Mouse (Mus musculus): Measurements from ENCODE around the gene Gm10337. TPM values are rescaled to one million over a fixed set of nuclear protein-coding genes. Genes with fewer than 3 reads are reported as not detected.

Gm10337 gene
- polyA plus RNA-seq, 1 experiment, result not detected

DNA sequence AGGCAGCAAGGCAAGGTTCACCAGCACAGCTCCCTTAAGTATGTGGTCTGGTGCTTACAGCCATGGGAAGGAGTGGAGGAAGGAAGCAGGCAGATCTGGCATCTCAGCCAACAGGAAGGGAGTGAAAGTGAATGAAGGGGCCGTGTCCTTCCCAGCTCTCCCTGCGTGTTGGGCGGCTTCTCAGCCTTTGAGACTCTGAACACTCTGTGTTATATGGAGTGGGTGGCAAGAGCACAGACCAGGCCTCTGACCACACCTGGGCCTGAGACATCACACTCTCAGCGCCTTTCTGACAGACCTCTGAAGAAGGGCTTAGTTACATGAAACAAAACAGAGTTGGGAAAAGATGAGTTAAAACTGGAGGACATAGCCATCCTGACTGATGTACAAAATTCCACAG, 27.0 kb downstream of the Gm10337 start:
- H3K27ac ChIP-seq (ENCODE audit: control insufficient read depth, insufficient read depth, low read length), result no peak overlapping the region
- 90% methylated on average over 4 of the region's 4 CpGs for whole genome bisulfite sequencing
- TF ChIP-seq POLR2A (IDR thresholded peaks at IDR 0.05; ENCODE audit: control insufficient read depth, extremely low read depth, insufficient read depth, low read length, poor library complexity) (no peak), CTCF (IDR thresholded peaks at IDR 0.05; ENCODE audit: borderline replicate concordance, control insufficient read depth, extremely low read depth, insufficient read depth, low read length, poor library complexity) (no peak)
- H3K27me3 ChIP-seq (ENCODE audit: control insufficient read depth, insufficient read depth, low read length), result no peaks in the 10 kb centered on the region
- H3K4me3 ChIP-seq (ENCODE audit: control insufficient read depth, insufficient read depth, low read length), result no peak overlapping the region
- peaks cover 47% of the 10 kb centered on the region for H3K36me3 ChIP-seq (ENCODE audit: control insufficient read depth, insufficient read depth, low read length)
- DNase-seq, result no peak
- peaks cover 9% of the 10 kb centered on the region for H3K4me1 ChIP-seq (replicated peaks; ENCODE audit: control insufficient read depth, insufficient read depth, low read length)

DNA sequence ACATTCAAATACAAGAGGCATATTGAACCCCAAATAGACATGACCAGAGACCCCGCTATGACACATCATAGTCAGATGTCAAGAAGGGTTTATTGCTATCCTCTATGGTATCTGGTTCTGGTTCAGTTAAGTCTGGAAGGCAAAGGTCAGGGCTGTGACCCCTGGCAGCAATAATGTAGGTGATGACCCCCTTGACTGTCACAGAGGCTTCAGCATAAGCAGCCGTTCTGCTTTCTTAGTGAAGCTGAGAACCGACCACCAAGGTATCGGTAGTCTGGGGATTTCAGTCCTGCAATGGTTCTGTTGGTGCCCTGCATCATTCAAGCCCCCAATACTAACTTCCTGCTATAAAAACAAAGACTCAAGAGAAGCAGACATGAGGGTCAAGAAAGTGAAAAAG, 28.1 kb downstream of the Gm10337 start:
- Histone ChIP-seq H3K4me3 (ENCODE audit: control insufficient read depth, insufficient read depth, low read length) (no peak overlapping the region), H3K27me3 (ENCODE audit: control insufficient read depth, insufficient read depth, low read length) (no peaks in the 10 kb centered on the region), H3K36me3 (ENCODE audit: control insufficient read depth, insufficient read depth, low read length) (peaks cover 57% of the 10 kb centered on the region), H3K27ac (ENCODE audit: control insufficient read depth, insufficient read depth, low read length) (no peak overlapping the region), H3K4me1 (replicated peaks; ENCODE audit: control insufficient read depth, insufficient read depth, low read length) (peaks cover 4% of the 10 kb centered on the region)
- no peak for TF ChIP-seq POLR2A (IDR thresholded peaks at IDR 0.05; ENCODE audit: control insufficient read depth, extremely low read depth, insufficient read depth, low read length, poor library complexity)
- DNase-seq, result no peak
- 97% methylated on average over 4 of the region's 4 CpGs for WGBS

DNA sequence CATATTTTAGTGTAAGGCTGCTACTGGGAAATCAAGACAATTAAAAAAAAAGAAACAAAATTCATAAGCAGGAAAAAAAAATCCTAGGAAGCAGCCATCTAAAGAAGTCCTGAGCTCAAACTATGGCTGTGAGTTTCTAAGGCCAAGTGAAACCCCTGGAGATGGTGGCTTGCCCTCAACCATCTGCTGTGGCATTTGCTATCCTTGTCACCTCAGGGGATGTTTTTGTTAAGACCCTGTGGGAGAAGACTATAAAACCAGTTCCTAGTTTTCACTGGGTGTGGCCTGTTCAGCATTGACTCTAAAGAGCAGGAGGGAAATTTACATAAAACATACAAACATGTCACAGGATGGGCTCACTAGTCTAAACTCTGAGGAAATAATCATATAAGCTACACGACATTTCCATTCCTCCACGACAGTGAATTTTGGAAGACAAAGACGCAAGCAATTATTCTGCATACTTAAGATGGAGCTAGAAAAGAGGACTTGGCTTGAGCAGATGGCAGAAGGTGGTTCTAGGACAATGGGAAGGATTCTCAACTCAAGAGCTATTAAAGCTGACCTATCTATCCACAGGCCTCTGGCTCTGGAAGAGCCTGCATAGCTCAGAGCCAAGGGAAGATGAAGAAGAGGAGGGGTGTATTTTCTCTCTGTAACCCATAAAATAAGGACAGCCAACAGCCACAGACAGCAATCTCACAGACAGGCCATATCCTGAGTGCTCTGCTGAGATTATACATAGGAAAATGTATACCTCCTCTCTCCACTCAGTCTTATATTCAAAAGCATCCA, 28.8 kb downstream of the Gm10337 start:
- Histone ChIP-seq H3K27me3 (ENCODE audit: control insufficient read depth, insufficient read depth, low read length) (no peaks in the 10 kb centered on the region), H3K27ac (ENCODE audit: control insufficient read depth, insufficient read depth, low read length) (no peak overlapping the region), H3K36me3 (ENCODE audit: control insufficient read depth, insufficient read depth, low read length) (peaks cover 62% of the 10 kb centered on the region), H3K4me3 (ENCODE audit: control insufficient read depth, insufficient read depth, low read length) (no peak overlapping the region), H3K4me1 (replicated peaks; ENCODE audit: control insufficient read depth, insufficient read depth, low read length) (peaks cover 3% of the 10 kb centered on the region; the same call in 1 of the 2 replicates)
- 98% methylated on average over 3 of the region's 3 CpGs for WGBS
- no peak for DNase-seq
- no peak for TF ChIP-seq POLR2A (IDR thresholded peaks at IDR 0.05; ENCODE audit: control insufficient read depth, extremely low read depth, insufficient read depth, low read length, poor library complexity)
- no peak for TF ChIP-seq CTCF (IDR thresholded peaks at IDR 0.05; ENCODE audit: borderline replicate concordance, control insufficient read depth, extremely low read depth, insufficient read depth, low read length, poor library complexity)

DNA sequence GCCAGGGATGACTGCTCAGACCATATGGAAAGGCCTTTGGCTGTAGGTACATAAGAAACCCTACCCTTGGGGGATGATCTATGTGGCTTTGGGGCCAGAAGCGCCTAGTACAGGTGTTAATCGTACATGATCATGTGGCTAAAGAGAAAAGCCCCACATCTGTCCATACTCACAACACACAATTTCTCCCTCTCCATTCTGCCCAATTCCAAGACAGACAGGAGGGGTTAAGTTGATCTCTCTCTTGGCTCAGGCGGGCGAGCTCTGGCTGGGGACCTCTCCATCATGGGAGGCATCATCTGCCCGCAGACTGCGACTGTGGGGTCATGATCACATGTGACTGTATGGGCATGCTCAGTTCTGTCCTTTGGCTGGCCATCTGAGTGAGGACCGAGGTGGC, 30.4 kb downstream of the Gm10337 start:
- Histone ChIP-seq H3K27me3 (ENCODE audit: control insufficient read depth, insufficient read depth, low read length) (no peaks in the 10 kb centered on the region), H3K4me3 (ENCODE audit: control insufficient read depth, insufficient read depth, low read length) (no peak overlapping the region), H3K27ac (ENCODE audit: control insufficient read depth, insufficient read depth, low read length) (no peak overlapping the region), H3K4me1 (replicated peaks; ENCODE audit: control insufficient read depth, insufficient read depth, low read length) (no peaks in the 10 kb centered on the region), H3K36me3 (ENCODE audit: control insufficient read depth, insufficient read depth, low read length) (peaks cover 66% of the 10 kb centered on the region)
- 97% methylated on average over 7 of the region's 7 CpGs for WGBS
- DNase-seq, result no peak
- TF ChIP-seq CTCF (IDR thresholded peaks at IDR 0.05; ENCODE audit: borderline replicate concordance, control insufficient read depth, extremely low read depth, insufficient read depth, low read length, poor library complexity) (no peak), POLR2A (IDR thresholded peaks at IDR 0.05; ENCODE audit: control insufficient read depth, extremely low read depth, insufficient read depth, low read length, poor library complexity) (no peak)

DNA sequence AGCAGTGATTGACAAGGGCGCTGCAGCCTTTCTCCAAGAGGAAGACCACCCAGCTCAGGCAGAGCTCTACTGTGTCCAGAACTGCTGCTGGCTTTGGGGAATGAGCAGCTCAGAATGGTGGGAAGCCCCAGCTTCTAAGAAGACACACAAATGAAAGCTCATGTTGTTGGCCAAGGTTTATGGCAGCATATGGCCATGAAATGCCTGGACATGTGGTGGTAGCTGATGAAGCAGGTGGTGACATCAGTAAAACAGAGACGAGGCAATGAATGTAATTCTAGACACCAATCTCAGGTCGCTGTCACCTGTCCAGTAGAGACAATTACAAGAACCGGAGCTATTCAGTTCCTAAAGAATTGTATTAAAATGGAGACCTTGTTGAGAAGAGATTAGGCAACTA, 41.3 kb downstream of the Gm10337 start:
- H3K4me3 ChIP-seq (ENCODE audit: control insufficient read depth, insufficient read depth, low read length), result no peak overlapping the region
- H3K36me3 ChIP-seq (ENCODE audit: control insufficient read depth, insufficient read depth, low read length), result peaks cover 54% of the 10 kb centered on the region
- no peak for TF ChIP-seq CTCF (IDR thresholded peaks at IDR 0.05; ENCODE audit: borderline replicate concordance, control insufficient read depth, extremely low read depth, insufficient read depth, low read length, poor library complexity)
- TF ChIP-seq POLR2A (IDR thresholded peaks at IDR 0.05; ENCODE audit: control insufficient read depth, extremely low read depth, insufficient read depth, low read length, poor library complexity), result no peak
- 94% methylated on average over 4 of the region's 4 CpGs for WGBS
- no peak overlapping the region for H3K27ac ChIP-seq (ENCODE audit: control insufficient read depth, insufficient read depth, low read length)
- DNase-seq, result no peak
- H3K27me3 ChIP-seq (ENCODE audit: control insufficient read depth, insufficient read depth, low read length), result no peaks in the 10 kb centered on the region
- H3K4me1 ChIP-seq (replicated peaks; ENCODE audit: control insufficient read depth, insufficient read depth, low read length), result no peaks in the 10 kb centered on the region

DNA sequence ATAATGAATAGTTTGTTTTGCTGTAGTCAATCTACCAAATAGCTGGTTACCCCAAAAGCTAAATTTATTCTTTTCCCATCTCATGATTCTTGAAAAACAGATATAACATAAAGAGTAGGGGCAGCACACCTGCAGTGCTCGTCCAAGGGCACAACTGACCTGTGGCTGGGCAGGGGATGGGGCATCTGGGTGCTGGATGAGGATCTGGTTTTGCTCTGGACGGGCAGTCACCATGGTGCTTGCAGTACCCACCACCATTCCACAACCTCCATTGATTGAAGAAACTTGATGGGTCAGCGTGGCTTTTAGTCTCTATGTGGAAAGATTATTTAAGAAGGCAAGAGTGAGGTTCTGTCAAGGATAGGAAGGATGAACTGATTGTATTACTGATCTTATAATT, 42.7 kb downstream of the Gm10337 start:
- Histone ChIP-seq H3K4me3 (ENCODE audit: control insufficient read depth, insufficient read depth, low read length) (no peak overlapping the region), H3K27ac (ENCODE audit: control insufficient read depth, insufficient read depth, low read length) (no peak overlapping the region), H3K36me3 (ENCODE audit: control insufficient read depth, insufficient read depth, low read length) (peaks cover 48% of the 10 kb centered on the region), H3K27me3 (ENCODE audit: control insufficient read depth, insufficient read depth, low read length) (no peaks in the 10 kb centered on the region), H3K4me1 (replicated peaks; ENCODE audit: control insufficient read depth, insufficient read depth, low read length) (no peaks in the 10 kb centered on the region)
- 97% methylated on average over 3 of the region's 3 CpGs for WGBS
- DNase-seq, result no peak
- TF ChIP-seq POLR2A (IDR thresholded peaks at IDR 0.05; ENCODE audit: control insufficient read depth, extremely low read depth, insufficient read depth, low read length, poor library complexity) (no peak), CTCF (IDR thresholded peaks at IDR 0.05; ENCODE audit: borderline replicate concordance, control insufficient read depth, extremely low read depth, insufficient read depth, low read length, poor library complexity) (no peak)
